Mouse (Mus musculus) hindbrain, embryonic 14.5 days (tissue): ENCODE measurements around the gene Oxa1l. TPM values are rescaled to one million over a fixed set of nuclear protein-coding genes. Genes with fewer than 3 reads are reported as not detected.

Experiments used
- ATAC-seq: fragments of 200-750 bp; cut with Nextera tagmentation; 2 replicates; pipeline ENCODE4 v1.8.0; 2017; ENCODE audit warnings: moderate number of reproducible peaks, mild to moderate bottlenecking, moderate TSS enrichment, moderate library complexity; ENCODE audit not compliant: low FRiP score
- DNase-seq: peaks from one replicate; pipeline ENCODE4 v3.0.0-alpha.2; 2015; ENCODE audit warnings: low spot score
- H3K27ac ChIP-seq: fragments of 300-500 bp; sonication (generic); 2 replicates; pipeline ENCODE4 v1.5.1; 2014; ENCODE audit warnings: mild to moderate bottlenecking, moderate library complexity
- H3K27me3 ChIP-seq: fragments of 300-500 bp; sonication (generic); 2 replicates; pipeline ENCODE4 v1.6.1; 2014; ENCODE audit warnings: mild to moderate bottlenecking, low read length, mixed read lengths; ENCODE audit not compliant: control insufficient read depth, insufficient read depth
- H3K36me3 ChIP-seq: fragments of 300-500 bp; sonication (generic); replicated peaks from 2 replicates; pipeline ENCODE4 v1.6.1; 2014; ENCODE audit not compliant: control insufficient read depth, insufficient read depth
- H3K4me1 ChIP-seq: fragments of 300-500 bp; sonication (generic); replicated peaks from 2 replicates; pipeline ENCODE4 v1.6.1; 2014; ENCODE audit warnings: antibody characterized with exemption, low read length, mixed read lengths; ENCODE audit not compliant: control insufficient read depth, insufficient read depth
- H3K4me2 ChIP-seq: fragments of 300-500 bp; sonication (generic); replicated peaks from 2 replicates; pipeline ENCODE4 v1.6.1; 2014; ENCODE audit warnings: mild to moderate bottlenecking, moderate library complexity
- H3K4me3 ChIP-seq: fragments of 300-500 bp; sonication (generic); replicated peaks from 2 replicates; pipeline ENCODE4 v1.5.1; 2014; ENCODE audit warnings: mild to moderate bottlenecking, low read length
- H3K9ac ChIP-seq: fragments of 300-500 bp; sonication (generic); 2 replicates; pipeline ENCODE4 v1.6.1; 2014
- H3K9me3 ChIP-seq: fragments of 300-500 bp; sonication (generic); 2 replicates; pipeline ENCODE4 v1.6.1; 2016; ENCODE audit warnings: low read length; ENCODE audit not compliant: control insufficient read depth
- WGBS: fragments of 180-500 bp; shearing (Covaris S2); extraction: QIAGEN DNeasy Blood & Tissue Kit; methylation state at CpG from one replicate; pipeline ENCODE4 v1.1.7; 2014; 5-methylcytosine and 5-hydroxymethylcytosine counted together
- polyA plus RNA-seq: library from polyadenylated mRNA; unstranded; fragments of >200 nt; fragmentation: Nextera tagmentation; extraction: Ambion mirVana; gene quantifications from 2 replicates; pipeline ENCODE4 v1.2.1, GENCODE M21; 2014

The Oxa1l gene
- polyA plus RNA-seq, 1 experiment from 2014 or later = 66.0 TPM

DNA sequence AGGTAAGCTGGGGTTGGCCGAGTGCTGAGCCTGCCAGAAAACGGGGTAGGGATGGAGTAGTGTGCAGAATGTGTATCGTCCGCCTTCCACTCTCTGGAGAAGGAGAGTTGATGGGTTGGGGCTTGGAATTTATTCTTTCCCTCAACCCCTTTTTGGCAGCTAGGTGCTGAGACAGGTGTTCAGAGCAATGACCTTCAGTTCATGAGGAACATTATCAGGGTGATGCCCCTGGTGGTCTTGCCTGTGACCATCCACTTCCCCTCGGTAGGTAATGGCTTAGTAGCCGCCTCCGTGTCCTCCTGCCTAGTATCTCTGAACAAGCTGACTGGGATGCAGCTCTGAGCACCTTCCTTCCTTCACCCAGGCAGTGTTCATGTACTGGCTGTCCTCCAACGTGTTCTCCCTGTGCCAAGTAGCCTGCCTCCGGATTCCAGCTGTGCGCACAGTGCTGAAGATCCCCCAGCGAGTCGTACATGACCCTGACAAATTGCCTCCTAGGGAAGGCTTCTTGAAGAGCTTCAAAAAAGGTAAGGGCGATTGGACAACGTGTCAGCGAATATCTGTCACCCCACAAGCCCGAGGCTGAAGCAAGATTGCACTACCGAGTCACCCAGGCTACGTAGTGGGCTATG lies 6.9 kb downstream of the Oxa1l start:
- no peak for DNase-seq
- 90% methylated on average over 18 of the region's 18 CpGs for WGBS
- Histone ChIP-seq H3K36me3 (peaks cover 66% of the 10 kb centered on the region), H3K9me3 (no peaks in the 10 kb centered on the region), H3K4me2 (no peak overlapping the region), H3K4me3 (no peak overlapping the region), H3K27me3 (no peaks in the 10 kb centered on the region), H3K27ac (no peak overlapping the region), H3K4me1 (peaks cover under 1% of the 10 kb centered on the region), H3K9ac (no peak overlapping the region)
- ATAC-seq = no peak

- H3K9ac ChIP-seq = no peak overlapping the region
- H3K9me3 ChIP-seq = no peaks in the 10 kb centered on the region
- H3K27me3 ChIP-seq = no peaks in the 10 kb centered on the region
- DNase-seq (no peak), ATAC-seq (no peak)
- no peak overlapping the region for H3K4me3 ChIP-seq
- 95% methylated on average over 3 of the region's 3 CpGs for WGBS
- H3K4me2 ChIP-seq = no peak overlapping the region
- H3K36me3 ChIP-seq = peaks cover 52% of the 10 kb centered on the region
- no peaks in the 10 kb centered on the region for H3K4me1 ChIP-seq
- H3K27ac ChIP-seq = no peak overlapping the region
These were observed 8.7 kb downstream of the Oxa1l start for GRCm38 (mm10) chr14:54369372-54369771.

- no peaks in the 10 kb centered on the region for H3K27me3 ChIP-seq
- DNase-seq = no peak
These were observed 10.0 kb downstream of the Oxa1l start for GRCm38 (mm10) chr14:54370595-54370994.

GRCm38 (mm10) chr14:54371460-54371859 lies 10.8 kb downstream of the Oxa1l start:
- WGBS = 95% methylated on average over 10 of the region's 10 CpGs
- Histone ChIP-seq H3K4me2 (no peak overlapping the region), H3K27ac (no peak overlapping the region), H3K9ac (no peak overlapping the region), H3K4me1 (no peaks in the 10 kb centered on the region), H3K4me3 (no peak overlapping the region), H3K27me3 (no peaks in the 10 kb centered on the region), H3K36me3 (peaks cover 47% of the 10 kb centered on the region), H3K9me3 (no peaks in the 10 kb centered on the region)
- DNase-seq (no peak), ATAC-seq (peak; percentile 60; the same call in 1 of the 2 replicates)

More at GRCm38 (mm10) chr14:54370595-54370994, 10.0 kb downstream of the Oxa1l start:
- no peak overlapping the region for H3K9ac ChIP-seq
- 0 out of 2 replicates have a peak, but pooled peaks have one; percentile 32 for ATAC-seq
- peaks cover 49% of the 10 kb centered on the region for H3K36me3 ChIP-seq
- H3K27ac ChIP-seq = no peak overlapping the region
- H3K4me1 ChIP-seq = no peaks in the 10 kb centered on the region
- H3K9me3 ChIP-seq = no peaks in the 10 kb centered on the region
- WGBS = 93% methylated on average over 6 of the region's 6 CpGs
- H3K4me3 ChIP-seq = no peak overlapping the region
- H3K4me2 ChIP-seq = no peak overlapping the region

DNA sequence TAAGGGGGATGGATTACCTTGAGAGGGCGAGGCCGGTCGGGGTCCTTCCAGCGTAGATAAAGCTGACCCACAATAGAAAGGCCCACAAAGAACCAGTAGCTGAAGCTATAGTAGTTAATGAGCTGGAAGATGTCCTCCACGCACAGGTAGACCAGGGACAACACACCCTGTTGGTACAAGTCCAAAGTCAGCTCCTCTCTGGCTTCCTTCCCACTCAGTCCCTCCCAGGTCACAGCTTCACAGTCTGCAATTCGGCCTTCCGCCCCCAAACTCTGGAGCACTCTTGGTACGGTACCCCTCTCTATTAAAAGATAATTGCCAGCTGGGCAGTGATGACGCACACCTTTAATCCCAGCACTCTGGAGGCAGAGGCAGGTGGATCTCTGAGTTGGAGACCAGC lies 12.3 kb downstream of the Oxa1l start:
- Histone ChIP-seq H3K27me3 (no peaks in the 10 kb centered on the region), H3K9ac (no peak overlapping the region), H3K4me1 (no peaks in the 10 kb centered on the region), H3K36me3 (peaks cover 32% of the 10 kb centered on the region), H3K9me3 (no peaks in the 10 kb centered on the region), H3K4me2 (no peak overlapping the region), H3K4me3 (no peak overlapping the region), H3K27ac (no peak overlapping the region)
- WGBS = 94% methylated on average over 9 of the region's 9 CpGs
- no peak for ATAC-seq
- DNase-seq = no peak

- no peaks in the 10 kb centered on the region for H3K9me3 ChIP-seq
- no peak overlapping the region for H3K27ac ChIP-seq
- DNase-seq (no peak), ATAC-seq (no peak)
- 79% methylated on average over 3 of the region's 3 CpGs for WGBS
- no peak overlapping the region for H3K9ac ChIP-seq
- H3K4me3 ChIP-seq = no peak overlapping the region
- H3K4me2 ChIP-seq = no peak overlapping the region
- no peaks in the 10 kb centered on the region for H3K4me1 ChIP-seq
- H3K27me3 ChIP-seq = no peaks in the 10 kb centered on the region
- H3K36me3 ChIP-seq = 0 out of 2 replicates have a peak, but pooled peaks cover 3% of the 10 kb centered on the region
These were observed 15.3 kb downstream of the Oxa1l start for GRCm38 (mm10) chr14:54375916-54376315.

DNA sequence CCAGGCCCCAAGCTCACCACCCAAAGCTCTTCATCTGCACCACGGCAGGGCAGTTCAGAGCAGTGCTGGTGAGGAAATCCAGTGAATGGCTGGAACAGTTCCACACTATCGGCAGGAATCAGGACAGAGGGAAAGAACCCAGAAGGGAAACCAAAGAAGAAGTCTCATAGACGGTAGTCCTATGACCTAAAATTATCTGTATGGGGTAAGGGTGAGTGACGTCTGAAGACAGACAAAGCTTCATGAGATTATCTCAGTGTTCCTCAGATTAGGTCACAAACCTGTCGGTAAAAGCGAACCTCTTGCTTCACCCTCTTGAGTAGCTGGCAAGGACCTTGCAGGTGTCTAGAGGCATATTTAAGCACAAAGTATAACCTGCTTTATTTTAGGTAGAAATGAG lies 16.5 kb downstream of the Oxa1l start:
- 90% methylated on average over 6 of the region's 6 CpGs for WGBS
- Histone ChIP-seq H3K4me1 (no peaks in the 10 kb centered on the region), H3K36me3 (no peaks in the 10 kb centered on the region), H3K27ac (no peak overlapping the region), H3K9ac (no peak overlapping the region), H3K4me3 (no peak overlapping the region), H3K27me3 (no peaks in the 10 kb centered on the region), H3K4me2 (no peak overlapping the region), H3K9me3 (no peaks in the 10 kb centered on the region)
- no peak for ATAC-seq
- no peak for DNase-seq

- DNase-seq = no peak
- H3K9ac ChIP-seq = no peak overlapping the region
- H3K9me3 ChIP-seq = no peaks in the 10 kb centered on the region
- no peaks in the 10 kb centered on the region for H3K4me1 ChIP-seq
- no peak overlapping the region for H3K4me3 ChIP-seq
- H3K4me2 ChIP-seq = no peak overlapping the region
- no peaks in the 10 kb centered on the region for H3K36me3 ChIP-seq
- WGBS = 84% methylated on average over 13 of the region's 13 CpGs
- no peaks in the 10 kb centered on the region for H3K27me3 ChIP-seq
- H3K27ac ChIP-seq = no peak overlapping the region
- no peak for ATAC-seq
These were observed 18.9 kb downstream of the Oxa1l start for GRCm38 (mm10) chr14:54379571-54379970.

- no peak overlapping the region for H3K27ac ChIP-seq
- no peak for ATAC-seq
- no peaks in the 10 kb centered on the region for H3K4me1 ChIP-seq
- no peaks in the 10 kb centered on the region for H3K9me3 ChIP-seq
- no peaks in the 10 kb centered on the region for H3K36me3 ChIP-seq
- H3K4me3 ChIP-seq = no peak overlapping the region
- no peak for DNase-seq
- H3K4me2 ChIP-seq = no peak overlapping the region
- WGBS = 72% methylated on average over 4 of the region's 4 CpGs
- no peaks in the 10 kb centered on the region for H3K27me3 ChIP-seq
- H3K9ac ChIP-seq = no peak overlapping the region
These were observed 20.0 kb downstream of the Oxa1l start for GRCm38 (mm10) chr14:54380616-54381015.

DNA sequence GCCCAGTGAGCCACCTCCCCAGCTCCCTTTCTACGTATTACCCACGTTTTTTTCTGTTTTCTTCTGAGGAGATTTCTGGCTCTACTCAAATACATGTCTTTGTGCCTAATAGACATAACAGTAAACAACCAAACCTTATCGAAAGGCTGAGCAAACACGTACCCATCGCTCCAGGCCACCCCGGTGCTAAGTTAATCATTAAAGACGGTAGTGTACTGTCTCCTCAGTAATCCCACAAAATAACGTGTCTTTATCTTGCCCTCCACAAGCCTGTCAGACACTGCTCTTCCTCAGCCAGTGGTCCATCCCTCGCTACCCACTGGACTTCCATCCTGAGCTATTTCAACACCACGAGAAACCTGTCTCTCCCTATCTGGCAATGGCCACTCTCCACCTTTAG lies 21.2 kb downstream of the Oxa1l start:
- no peak overlapping the region for H3K4me3 ChIP-seq
- no peaks in the 10 kb centered on the region for H3K4me1 ChIP-seq
- H3K4me2 ChIP-seq = no peak overlapping the region
- WGBS = 72% methylated on average over 10 of the region's 10 CpGs
- no peaks in the 10 kb centered on the region for H3K36me3 ChIP-seq
- no peaks in the 10 kb centered on the region for H3K9me3 ChIP-seq
- DNase-seq (no peak), ATAC-seq (no peak)
- no peak overlapping the region for H3K9ac ChIP-seq
- no peak overlapping the region for H3K27ac ChIP-seq
- H3K27me3 ChIP-seq = no peaks in the 10 kb centered on the region
